Comparison of ENCODE assay signal across 8 mouse cellular contexts in the genomic region with DNA sequence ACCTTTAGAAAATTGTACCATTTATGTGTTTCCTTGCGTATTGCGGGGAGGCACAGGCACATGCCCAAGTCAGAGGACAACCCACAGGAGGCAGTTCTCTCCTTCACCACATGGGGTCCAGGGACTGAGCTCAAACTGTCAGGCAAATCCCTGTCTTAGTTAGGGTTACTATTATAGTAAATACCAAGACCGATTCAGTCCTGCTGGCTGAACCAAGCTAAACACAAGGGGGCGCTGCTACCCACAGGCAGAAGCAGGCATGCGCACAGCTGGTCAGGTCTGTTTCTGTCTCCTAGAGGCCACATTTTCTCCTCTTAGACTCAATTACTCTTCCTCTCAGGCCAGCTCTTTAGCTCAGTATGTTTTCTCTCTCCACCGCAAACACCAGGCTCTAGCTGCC. TPM values are rescaled to one million over a fixed set of nuclear protein-coding genes. Genes with fewer than 3 reads are reported as not detected.
DNase-seq lines count a peak whose midpoint lies in the region; ATAC-seq lines count a peak whose summit lies in the region.
"Had no signal": no experiment of that assay in that cellular context is flagged by ENCODE, and none has a peak within 500 bp of the region (broad histone marks: within the 10 kb centered on the region; RNA-seq: fewer than 3 reads in every experiment).

No protein-coding gene starts in this region.

- no peak overlapping the region for H3K4me3 ChIP-seq in midbrain, embryonic 10.5 days
- H3K4me3 ChIP-seq in midbrain, embryonic 13.5 days (replicated peaks) = no peak overlapping the region
- H3K4me3 ChIP-seq in lung, embryonic 16.5 days (ENCODE audit: low read length) = no peak overlapping the region
- H3K4me3 ChIP-seq: neural tube, embryonic 13.5 days had no signal

- H3K4me2 ChIP-seq in midbrain, embryonic 13.5 days (replicated peaks) = no peak overlapping the region
- H3K4me2 ChIP-seq in lung, embryonic 16.5 days (ENCODE audit: low read depth, low read length) = no peak overlapping the region
- H3K4me2 ChIP-seq: neural tube, embryonic 13.5 days had no signal

- WGBS in midbrain, embryonic 10.5 days = 45% methylated on average over 6 of the region's 6 CpGs
- WGBS in midbrain, embryonic 13.5 days = 46% methylated on average over 6 of the region's 6 CpGs
- 50% methylated on average over 6 of the region's 6 CpGs for WGBS in lung, embryonic 16.5 days

- no peak for ATAC-seq in midbrain, embryonic 13.5 days
- peak; percentile 32 to 56; a peak in 3 of 4 replicates for ATAC-seq in hematopoietic stem cell, adult 5-6 weeks (replicated peaks in 1 of 2; ENCODE audit: insufficient read depth in 1 of 2, low FRiP score in 2 of 2, low TSS enrichment in 1 of 2, low read depth in 1 of 2, poor library complexity in 2 of 2, severe bottlenecking in 2 of 2)
- peak; percentile 47; the same call in 1 of the 2 replicates for ATAC-seq in lung, embryonic 16.5 days (ENCODE audit: low read depth)

- 0 out of 2 replicates have a peak, but pooled peaks cover 6% of the 10 kb centered on the region for H3K4me1 ChIP-seq in midbrain, embryonic 10.5 days
- H3K4me1 ChIP-seq in midbrain, embryonic 13.5 days (replicated peaks) = no peaks in the 10 kb centered on the region
- H3K4me1 ChIP-seq in lung, embryonic 16.5 days (replicated peaks; ENCODE audit: control insufficient read depth, insufficient read depth, low read length) = no peaks in the 10 kb centered on the region
- H3K4me1 ChIP-seq: neural tube, embryonic 13.5 days had no signal

- 0 out of 2 replicates have a peak overlapping the region, but pooled peaks have one; percentile 4 for H3K27ac ChIP-seq in midbrain, embryonic 10.5 days (replicated peaks)
- no peak overlapping the region for H3K27ac ChIP-seq in midbrain, embryonic 13.5 days
- no peak overlapping the region for H3K27ac ChIP-seq in lung, embryonic 16.5 days (ENCODE audit: low read length)
- H3K27ac ChIP-seq: neural tube, embryonic 13.5 days had no signal

- DNase-seq in midbrain, embryonic 10.5 days (ENCODE audit: low spot score) = peak; percentile 71
- DNase-seq in T-cell, adult 2 months (ENCODE audit: low spot score) = peak; percentile 57
- peak; percentile 53 for DNase-seq in cerebellum, adult 9-10 months
- DNase-seq in spleen, postnatal 10 days (ENCODE audit: low spot score in 2 of 2) = peak; percentile 14 to 78

- H3K27me3 ChIP-seq in midbrain, embryonic 10.5 days (ENCODE audit: low read depth, poor library complexity, severe bottlenecking) = no peaks in the 10 kb centered on the region
- no peaks in the 10 kb centered on the region for H3K27me3 ChIP-seq in midbrain, embryonic 13.5 days
- H3K27me3 ChIP-seq in lung, embryonic 16.5 days (ENCODE audit: control insufficient read depth, insufficient read depth, low read depth, low read length) = no peaks in the 10 kb centered on the region
- H3K27me3 ChIP-seq: neural tube, embryonic 13.5 days had no signal

- no peak overlapping the region for H3K9ac ChIP-seq in midbrain, embryonic 13.5 days (replicated peaks)
- H3K9ac ChIP-seq in lung, embryonic 16.5 days (ENCODE audit: low read length) = no peak overlapping the region
- H3K9ac ChIP-seq: neural tube, embryonic 13.5 days had no signal

- H3K9me3 ChIP-seq in midbrain, embryonic 10.5 days (replicated peaks) = no peaks in the 10 kb centered on the region
- no peaks in the 10 kb centered on the region for H3K9me3 ChIP-seq in midbrain, embryonic 13.5 days
- H3K9me3 ChIP-seq in lung, embryonic 16.5 days (ENCODE audit: control insufficient read depth, low read length) = no peaks in the 10 kb centered on the region
- H3K9me3 ChIP-seq: neural tube, embryonic 13.5 days had no signal

- H3K36me3 ChIP-seq in midbrain, embryonic 10.5 days = no peaks in the 10 kb centered on the region
- H3K36me3 ChIP-seq in midbrain, embryonic 13.5 days = no peaks in the 10 kb centered on the region
- no peaks in the 10 kb centered on the region for H3K36me3 ChIP-seq in lung, embryonic 16.5 days (ENCODE audit: control insufficient read depth, insufficient read depth, low read length)
- H3K36me3 ChIP-seq: neural tube, embryonic 13.5 days had no signal

RNA-seq across cellular contexts. Expression of gene Sumo1, which starts 56.8 kb away (rescaled TPM):
- polyA plus RNA-seq in midbrain, embryonic 10.5 days (2016; fragmentation: Nextera tagmentation; extraction: Ambion mirVana) = 532 and 579 TPM in 2 replicates
- 453 and 473 TPM in 2 replicates for polyA plus RNA-seq in midbrain, embryonic 13.5 days (2015; fragmentation: Nextera tagmentation; extraction: Ambion mirVana)
- 203 and 210 TPM in 2 replicates for total RNA-seq in hematopoietic stem cell, adult 5-6 weeks (2017)
- 366 and 371 TPM in 2 replicates for polyA plus RNA-seq in lung, embryonic 16.5 days (2015; fragmentation: Nextera tagmentation; extraction: Ambion mirVana)
